32 mouse cellular contexts compared by ENCODE assay signal in the genomic region with DNA sequence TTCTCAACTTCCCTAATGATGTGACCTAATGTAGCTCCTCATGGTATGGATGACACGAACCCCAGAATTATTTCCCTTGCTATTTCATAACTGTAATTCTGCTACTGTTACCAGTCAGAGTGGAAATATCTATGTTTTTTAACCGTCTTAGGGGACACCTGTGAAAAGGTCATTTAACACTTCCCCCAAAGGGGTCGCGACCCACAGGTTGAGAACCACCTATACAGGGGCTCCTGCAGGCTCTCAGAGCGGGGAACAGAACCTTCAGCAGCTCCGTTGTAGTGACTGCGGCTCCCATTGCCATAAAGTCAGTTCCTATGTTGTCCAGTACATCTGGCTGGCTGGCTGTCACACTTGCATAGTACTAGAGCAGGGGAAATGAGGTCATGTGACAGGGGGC. TPM values are rescaled to one million over a fixed set of nuclear protein-coding genes. Genes with fewer than 3 reads are reported as not detected.
"Had no signal": no experiment of that assay in that cellular context is flagged by ENCODE, and none has a peak within 500 bp of the region (broad histone marks: within the 10 kb centered on the region; RNA-seq: fewer than 3 reads in every experiment).

No protein-coding gene starts in this region.

- H3K4me2 ChIP-seq: limb, embryonic 12.5 days; limb, embryonic 15.5 days; liver, embryonic 12.5 days; liver, embryonic 15.5 days; midbrain, embryonic 12.5 days; neural tube, embryonic 13.5 days had no signal

- H3K36me3 ChIP-seq: limb, embryonic 12.5 days; midbrain, embryonic 12.5 days; neural tube, embryonic 13.5 days had no signal

- H3K27me3 ChIP-seq: limb, embryonic 15.5 days; liver, embryonic 12.5 days; neural tube, embryonic 13.5 days had no signal

- ATAC-seq: liver, embryonic 12.5 days; midbrain, embryonic 16.5 days had no signal

- H3K4me1 ChIP-seq: limb, embryonic 12.5 days; midbrain, embryonic 12.5 days; neural tube, embryonic 13.5 days had no signal

- H3K9ac ChIP-seq: limb, embryonic 12.5 days; limb, embryonic 15.5 days; liver, embryonic 12.5 days; liver, embryonic 15.5 days; midbrain, embryonic 12.5 days; neural tube, embryonic 13.5 days had no signal

- DNase-seq: kidney, adult 2 months; kidney, postnatal 10 days; kidney, postnatal 36 days; left cerebral cortex, postnatal 4 days; lung, adult 2 months; lung, postnatal 14 days; lung, postnatal 4 days; retina, postnatal 1 day; thymus, adult 18-20 months; thymus, postnatal 36 days had no signal

- H3K27ac ChIP-seq: limb, embryonic 12.5 days; limb, embryonic 15.5 days; liver, embryonic 12.5 days; liver, embryonic 15.5 days; midbrain, embryonic 12.5 days; neural tube, embryonic 13.5 days had no signal

- H3K9me3 ChIP-seq: limb, embryonic 12.5 days; limb, embryonic 15.5 days; liver, embryonic 12.5 days; liver, embryonic 15.5 days; midbrain, embryonic 12.5 days; neural tube, embryonic 13.5 days had no signal

- H3K4me3 ChIP-seq: limb, embryonic 12.5 days; limb, embryonic 15.5 days; liver, embryonic 12.5 days; liver, embryonic 15.5 days; midbrain, embryonic 12.5 days; myocyte; neural tube, embryonic 13.5 days had no signal

RNA-seq across cellular contexts. Expression of gene 4930402F06Rik, which starts 3.8 kb away (rescaled TPM):
- total RNA-seq: layer of hippocampus, adult 18-20 months; layer of hippocampus, postnatal 14 days; left cerebral cortex, adult 8-10 months; left cerebral cortex, postnatal 14 days; left cerebral cortex, postnatal 4 days; megakaryocyte progenitor cell, adult 5-6 weeks; megakaryocyte-erythroid progenitor cell, adult 5-6 weeks; monocyte, adult 5-6 weeks; neutrophil, adult 5-6 weeks had no signal
- polyA plus RNA-seq: kidney, adult 2 months; kidney, embryonic 14.5 days; limb, embryonic 12.5 days; limb, embryonic 15.5 days; liver, embryonic 12.5 days; liver, embryonic 15.5 days; lung, adult 2 months; lung, embryonic 16.5 days; midbrain, embryonic 12.5 days; midbrain, embryonic 16.5 days; myocyte; neural tube, embryonic 13.5 days; small intestine, adult 2 months; spleen, adult 2 months; stomach, embryonic 16.5 days; urinary bladder, adult 2 months had no signal

RNA-seq across cellular contexts. Expression of gene 4930568D16Rik, which starts 33.2 kb away (rescaled TPM):
- total RNA-seq: layer of hippocampus, adult 18-20 months; layer of hippocampus, postnatal 14 days; left cerebral cortex, adult 8-10 months; left cerebral cortex, postnatal 14 days; left cerebral cortex, postnatal 4 days; megakaryocyte progenitor cell, adult 5-6 weeks; megakaryocyte-erythroid progenitor cell, adult 5-6 weeks; monocyte, adult 5-6 weeks; neutrophil, adult 5-6 weeks had no signal
- polyA plus RNA-seq: kidney, adult 2 months; kidney, embryonic 14.5 days; limb, embryonic 12.5 days; limb, embryonic 15.5 days; liver, embryonic 12.5 days; liver, embryonic 15.5 days; lung, adult 2 months; lung, embryonic 16.5 days; midbrain, embryonic 12.5 days; midbrain, embryonic 16.5 days; myocyte; neural tube, embryonic 13.5 days; small intestine, adult 2 months; spleen, adult 2 months; stomach, embryonic 16.5 days; urinary bladder, adult 2 months had no signal
